Mouse (Mus musculus) kidney, embryonic 15.5 days (tissue): ENCODE results near the gene 3110009E18Rik. TPM values are rescaled to one million over a fixed set of nuclear protein-coding genes. Genes with fewer than 3 reads are reported as not detected.

ENCODE experiments used
- ATAC-seq: fragments of 200-750 bp; cut with Nextera tagmentation; replicated peaks from 2 replicates; pipeline ENCODE4 v1.8.0; 2017; ENCODE audit warnings: moderate TSS enrichment; ENCODE audit not compliant: low FRiP score
- H3K27ac ChIP-seq: fragments of 300-500 bp; sonication (generic); 2 replicates; pipeline ENCODE4 v1.5.1; 2015; ENCODE audit warnings: mild to moderate bottlenecking, inconsistent platforms
- H3K27me3 ChIP-seq: fragments of 300-500 bp; sonication (generic); 2 replicates; pipeline ENCODE4 v1.6.1; 2015; ENCODE audit warnings: inconsistent platforms
- H3K36me3 ChIP-seq: fragments of 300-500 bp; sonication (generic); 2 replicates; pipeline ENCODE4 v1.6.1; 2015; ENCODE audit warnings: inconsistent platforms
- H3K4me1 ChIP-seq: fragments of 300-500 bp; sonication (generic); 2 replicates; pipeline ENCODE4 v1.6.1; 2015; ENCODE audit warnings: inconsistent platforms
- H3K4me2 ChIP-seq: fragments of 300-500 bp; sonication (generic); 2 replicates; pipeline ENCODE4 v1.6.1; 2015; ENCODE audit warnings: moderate library complexity, mild to moderate bottlenecking, inconsistent platforms
- H3K4me3 ChIP-seq: fragments of 300-500 bp; sonication (generic); replicated peaks from 2 replicates; pipeline ENCODE4 v1.5.1; 2015; ENCODE audit warnings: mild to moderate bottlenecking, inconsistent platforms
- H3K9ac ChIP-seq: fragments of 300-500 bp; sonication (generic); 2 replicates; pipeline ENCODE4 v1.6.1; 2015; ENCODE audit warnings: mild to moderate bottlenecking, inconsistent platforms
- H3K9me3 ChIP-seq: fragments of 300-500 bp; sonication (generic); replicated peaks from 2 replicates; pipeline ENCODE4 v1.6.1; 2016; ENCODE audit warnings: inconsistent platforms
- WGBS: fragments of 180-500 bp; shearing (Covaris S2); methylation state at CpG from one replicate; pipeline ENCODE4 v1.1.7; 2015; ENCODE audit warnings: mixed read lengths; 5-methylcytosine and 5-hydroxymethylcytosine counted together
- polyA plus RNA-seq: library from polyadenylated mRNA; unstranded; fragments of >200 nt; fragmentation: Nextera tagmentation; extraction: Ambion mirVana; gene quantifications from 2 replicates; pipeline ENCODE4 v1.2.1, GENCODE M21; 2015

Gene 3110009E18Rik
- polyA plus RNA-seq, 1 experiment from 2014 or later = 19.7 TPM

- H3K4me1 ChIP-seq = no peaks in the 10 kb centered on the region
- no peak for ATAC-seq
- no peak overlapping the region for H3K27ac ChIP-seq
- H3K4me3 ChIP-seq = no peak overlapping the region
- H3K9ac ChIP-seq = no peak overlapping the region
- 69% methylated on average over 6 of the region's 6 CpGs for WGBS
- H3K36me3 ChIP-seq = no peaks in the 10 kb centered on the region
- H3K9me3 ChIP-seq = no peaks in the 10 kb centered on the region
- H3K4me2 ChIP-seq = no peak overlapping the region
- no peaks in the 10 kb centered on the region for H3K27me3 ChIP-seq
Measured at GRCm38 (mm10) chr1:120207568-120207967, 86.6 kb downstream of the 3110009E18Rik start.

GRCm38 (mm10) chr1:120208502-120209230 is 87.7 kb downstream of the 3110009E18Rik start:
- H3K9ac ChIP-seq = no peak overlapping the region
- no peak overlapping the region for H3K4me2 ChIP-seq
- WGBS = 85% methylated on average over 11 of the region's 11 CpGs
- H3K4me1 ChIP-seq = no peaks in the 10 kb centered on the region
- no peak overlapping the region for H3K27ac ChIP-seq
- ATAC-seq = no peak
- H3K4me3 ChIP-seq = no peak overlapping the region
- H3K36me3 ChIP-seq = no peaks in the 10 kb centered on the region
- no peaks in the 10 kb centered on the region for H3K27me3 ChIP-seq
- no peaks in the 10 kb centered on the region for H3K9me3 ChIP-seq

GRCm38 (mm10) chr1:120220841-120221240 is 99.9 kb downstream of the 3110009E18Rik start:
- no peak overlapping the region for H3K4me2 ChIP-seq
- no peaks in the 10 kb centered on the region for H3K36me3 ChIP-seq
- no peak for ATAC-seq
- peaks cover 12% of the 10 kb centered on the region for H3K27me3 ChIP-seq
- H3K9ac ChIP-seq = no peak overlapping the region
- no peak overlapping the region for H3K4me3 ChIP-seq
- 74% methylated on average over 6 of the region's 6 CpGs for WGBS
- peaks cover 6% of the 10 kb centered on the region; the same call in 1 of the 2 replicates for H3K4me1 ChIP-seq
- no peaks in the 10 kb centered on the region for H3K9me3 ChIP-seq
- no peak overlapping the region for H3K27ac ChIP-seq

GRCm38 (mm10) chr1:120221285-120221684 is 100.3 kb downstream of the 3110009E18Rik start:
- ATAC-seq = no peak
- H3K27me3 ChIP-seq = peaks cover 15% of the 10 kb centered on the region
- 34% methylated on average over 2 of the region's 2 CpGs for WGBS
- no peaks in the 10 kb centered on the region for H3K9me3 ChIP-seq
- H3K27ac ChIP-seq = no peak overlapping the region
- H3K4me1 ChIP-seq = peaks cover 6% of the 10 kb centered on the region; the same call in 1 of the 2 replicates
- H3K36me3 ChIP-seq = no peaks in the 10 kb centered on the region
- no peak overlapping the region for H3K4me2 ChIP-seq
- H3K9ac ChIP-seq = no peak overlapping the region
- no peak overlapping the region for H3K4me3 ChIP-seq

GRCm38 (mm10) chr1:120223613-120224012 is 102.6 kb downstream of the 3110009E18Rik start:
- 51% methylated on average over 4 of the region's 4 CpGs for WGBS

GRCm38 (mm10) chr1:120229723-120230471 is 108.9 kb downstream of the 3110009E18Rik start:
- 58% methylated on average over 10 of the region's 10 CpGs for WGBS
- Histone ChIP-seq H3K27me3 (peaks cover 21% of the 10 kb centered on the region), H3K36me3 (no peaks in the 10 kb centered on the region), H3K9me3 (no peaks in the 10 kb centered on the region), H3K9ac (no peak overlapping the region), H3K27ac (no peak overlapping the region), H3K4me2 (no peak overlapping the region), H3K4me3 (no peak overlapping the region), H3K4me1 (peaks cover 8% of the 10 kb centered on the region)
- ATAC-seq = no peak

More at GRCm38 (mm10) chr1:120223613-120224012, 102.6 kb downstream of the 3110009E18Rik start:
- H3K4me1 ChIP-seq = peaks cover 8% of the 10 kb centered on the region; the same call in 1 of the 2 replicates
- H3K4me3 ChIP-seq = no peak overlapping the region
- peaks cover 24% of the 10 kb centered on the region for H3K27me3 ChIP-seq
- no peak overlapping the region for H3K4me2 ChIP-seq
- ATAC-seq = 0 out of 2 replicates have a peak, but pooled peaks have one; percentile 26
- no peaks in the 10 kb centered on the region for H3K36me3 ChIP-seq
- no peaks in the 10 kb centered on the region for H3K9me3 ChIP-seq
- no peak overlapping the region for H3K9ac ChIP-seq
- H3K27ac ChIP-seq = no peak overlapping the region

GRCm38 (mm10) chr1:120231334-120231733 is 110.3 kb downstream of the 3110009E18Rik start:
- Histone ChIP-seq H3K27me3 (peaks cover 9% of the 10 kb centered on the region), H3K27ac (no peak overlapping the region), H3K36me3 (no peaks in the 10 kb centered on the region), H3K4me1 (peaks cover 6% of the 10 kb centered on the region), H3K9me3 (no peaks in the 10 kb centered on the region), H3K9ac (no peak overlapping the region), H3K4me2 (no peak overlapping the region), H3K4me3 (no peak overlapping the region)
- WGBS = 31% methylated on average over 6 of the region's 6 CpGs
- ATAC-seq = peak; percentile 50

- H3K9me3 ChIP-seq = no peaks in the 10 kb centered on the region
- peaks cover 4% of the 10 kb centered on the region for H3K4me1 ChIP-seq
- no peak overlapping the region for H3K4me3 ChIP-seq
- ATAC-seq = no peak
- no peaks in the 10 kb centered on the region for H3K36me3 ChIP-seq
- H3K4me2 ChIP-seq = no peak overlapping the region
- H3K9ac ChIP-seq = no peak overlapping the region
- H3K27me3 ChIP-seq = peaks cover 6% of the 10 kb centered on the region
- WGBS = 82% methylated on average over 6 of the region's 6 CpGs
- no peak overlapping the region for H3K27ac ChIP-seq
Measured at GRCm38 (mm10) chr1:120232170-120232569, 111.2 kb downstream of the 3110009E18Rik start.

GRCm38 (mm10) chr1:120235631-120236215 is 114.7 kb downstream of the 3110009E18Rik start:
- H3K36me3 ChIP-seq = no peaks in the 10 kb centered on the region
- no peak for ATAC-seq

GRCm38 (mm10) chr1:120236424-120236823 is 115.4 kb downstream of the 3110009E18Rik start:
- ATAC-seq = no peak
- Histone ChIP-seq H3K4me3 (no peak overlapping the region), H3K27ac (no peak overlapping the region), H3K4me1 (no peaks in the 10 kb centered on the region), H3K36me3 (no peaks in the 10 kb centered on the region), H3K9me3 (no peaks in the 10 kb centered on the region), H3K27me3 (no peaks in the 10 kb centered on the region), H3K4me2 (no peak overlapping the region), H3K9ac (no peak overlapping the region)
- 87% methylated on average over 14 of the region's 14 CpGs for WGBS

More at GRCm38 (mm10) chr1:120235631-120236215, 114.7 kb downstream of the 3110009E18Rik start:
- Histone ChIP-seq H3K4me1 (no peaks in the 10 kb centered on the region), H3K9ac (no peak overlapping the region), H3K27ac (no peak overlapping the region), H3K9me3 (no peaks in the 10 kb centered on the region), H3K4me2 (no peak overlapping the region), H3K4me3 (no peak overlapping the region), H3K27me3 (no peaks in the 10 kb centered on the region)
- WGBS = 85% methylated on average over 6 of the region's 6 CpGs

GRCm38 (mm10) chr1:120237068-120237467 is 116.1 kb downstream of the 3110009E18Rik start:
- ATAC-seq = no peak
- H3K4me3 ChIP-seq = no peak overlapping the region
- H3K36me3 ChIP-seq = no peaks in the 10 kb centered on the region
- no peaks in the 10 kb centered on the region for H3K4me1 ChIP-seq
- H3K27me3 ChIP-seq = no peaks in the 10 kb centered on the region
- no peak overlapping the region for H3K4me2 ChIP-seq
- no peaks in the 10 kb centered on the region for H3K9me3 ChIP-seq
- H3K27ac ChIP-seq = no peak overlapping the region
- 88% methylated on average over 1 of the region's 1 CpGs for WGBS
- no peak overlapping the region for H3K9ac ChIP-seq
